Mouse (Mus musculus) heart, postnatal 36 days (tissue): ENCODE data around the gene Fdxr. TPM values are rescaled to one million over a fixed set of nuclear protein-coding genes. Genes with fewer than 3 reads are reported as not detected.

Experiments used
- DNase-seq, 2 experiments: peaks; one replicate each; pipeline ENCODE4 v3.0.0; 2021 to 2022
- intact Hi-C: fragments of 180-260 bp; cut with DNase I; formaldehyde crosslinking; loops from one replicate; pipeline ENCODE4 v1.15.1; 2025
- total RNA-seq, 2 experiments: library from RNA; stranded (reverse); gene quantifications; 2 replicates each; pipeline ENCODE4 v1.2.3; 2021

Fdxr gene
- 1 to 10 TPM; 9.5 to 9.7 TPM for total RNA-seq

DNA sequence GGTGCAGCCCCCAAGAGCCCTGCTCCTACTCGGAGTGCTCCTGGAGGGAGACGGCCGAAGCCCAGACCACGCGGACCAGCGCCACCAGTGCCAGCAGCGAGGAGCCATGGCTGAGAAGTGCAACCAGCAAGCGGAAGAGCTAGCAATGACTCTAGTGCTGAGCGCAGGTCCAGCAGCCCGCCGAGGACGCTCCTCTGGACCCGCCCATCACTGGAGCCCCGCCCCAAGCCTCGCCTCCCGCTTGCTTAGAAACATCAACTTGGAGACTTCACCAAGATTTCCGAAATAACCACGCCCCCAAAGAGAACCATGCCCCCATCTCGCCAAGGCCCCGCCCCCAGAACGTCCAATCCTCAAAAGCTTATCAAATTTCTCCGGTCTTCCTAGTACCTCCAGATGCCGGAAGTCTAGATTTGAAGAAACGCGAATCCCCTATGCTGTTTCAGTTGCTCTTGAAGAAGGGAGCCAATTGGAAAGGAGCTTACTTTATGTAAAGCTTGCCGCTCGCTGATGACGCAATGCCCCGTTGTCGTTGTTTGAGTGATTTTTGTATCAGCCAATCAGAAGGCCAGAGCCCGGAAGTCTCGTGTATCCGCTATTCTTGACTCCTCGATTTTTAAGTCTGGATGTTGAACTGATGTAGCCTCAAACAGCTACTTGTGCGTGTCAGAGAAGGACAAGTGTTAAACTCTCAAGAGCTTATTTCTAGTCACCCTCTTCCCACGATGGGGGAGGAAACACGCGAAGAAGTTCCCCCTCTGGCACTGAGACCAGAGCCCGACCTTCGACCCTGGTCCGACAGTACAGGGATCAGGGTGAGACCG lies at the start of gene Fdxr:
Fdxr (minus strand) TSS at position 271 of the 824 bp plus-strand sequence.
- intact Hi-C loops = no loop called here

DNA sequence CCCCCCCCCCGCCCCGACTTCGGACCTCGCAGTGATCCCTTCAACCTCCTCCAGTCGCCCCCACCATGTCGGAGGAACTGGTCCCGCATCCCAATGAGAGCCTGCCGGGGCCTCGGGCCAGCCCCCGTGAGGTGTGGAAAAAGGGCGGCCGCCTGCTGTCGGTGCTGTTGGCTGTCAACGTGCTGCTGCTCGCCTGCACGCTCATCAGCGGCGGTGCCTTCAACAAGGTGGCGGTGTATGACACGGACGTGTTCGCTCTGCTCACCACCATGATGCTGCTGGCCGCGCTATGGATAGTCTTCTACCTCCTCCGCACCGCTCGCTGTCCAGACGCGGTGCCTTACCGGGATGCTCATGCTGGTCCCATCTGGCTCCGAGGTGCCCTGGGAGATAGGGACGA lies 46.5 kb upstream of the Fdxr start:
- no peak for DNase-seq

More for the DNA sequence above, at the start of gene Fdxr:
- DNase-seq = peak; percentile 96 to 98

DNA sequence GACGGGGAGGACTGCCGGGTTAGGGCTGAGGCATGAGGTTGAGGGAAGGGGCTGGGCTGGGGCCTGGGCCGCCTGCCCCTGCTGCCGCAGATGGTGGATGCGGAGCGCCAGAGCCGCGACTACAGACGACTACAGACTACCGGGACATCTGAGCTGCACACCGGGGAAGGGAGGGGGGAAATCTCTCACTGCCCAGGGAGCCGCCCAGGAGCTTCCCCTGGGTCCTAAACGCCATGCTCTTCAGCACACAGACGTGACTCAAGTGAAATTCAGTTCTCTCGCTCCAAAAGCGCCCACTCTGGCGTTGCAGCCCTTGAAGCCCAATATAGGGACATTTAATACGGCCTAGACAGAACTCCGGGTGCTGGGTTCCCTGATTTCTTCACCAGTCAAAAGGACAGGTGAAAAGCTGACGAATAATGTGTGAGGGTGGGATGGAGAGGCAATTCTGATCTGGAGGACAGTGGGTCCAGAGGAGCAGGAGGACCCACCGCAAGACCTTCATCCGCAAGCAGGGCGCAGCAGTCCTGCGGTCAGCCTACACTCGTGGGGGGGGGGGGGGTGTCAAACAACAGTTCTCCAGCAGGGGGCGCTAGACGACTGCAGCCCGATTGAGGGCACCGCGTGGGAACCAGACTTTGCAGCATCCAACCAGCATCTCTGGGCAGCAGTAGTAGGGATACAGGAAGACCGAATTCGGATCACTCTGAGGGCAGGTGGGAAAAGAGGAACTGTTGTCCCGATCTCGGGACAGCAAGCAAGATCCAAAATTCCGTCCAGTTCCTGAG lies 45.2 kb upstream of the Fdxr start, which contains the start of gene Ush1g:
Ush1g (minus strand) TSS at position 136 of the 788 bp plus-strand sequence.
- intact Hi-C loops = loop anchor here (1.0 kb wide), 1 partner anchor 32 kb away; no protein-coding TSS in a partner anchor
- peak; percentile 57 to 63 for DNase-seq

More for the DNA sequence above, 46.5 kb upstream of the Fdxr start:
- intact Hi-C loops = no loop called here

DNA sequence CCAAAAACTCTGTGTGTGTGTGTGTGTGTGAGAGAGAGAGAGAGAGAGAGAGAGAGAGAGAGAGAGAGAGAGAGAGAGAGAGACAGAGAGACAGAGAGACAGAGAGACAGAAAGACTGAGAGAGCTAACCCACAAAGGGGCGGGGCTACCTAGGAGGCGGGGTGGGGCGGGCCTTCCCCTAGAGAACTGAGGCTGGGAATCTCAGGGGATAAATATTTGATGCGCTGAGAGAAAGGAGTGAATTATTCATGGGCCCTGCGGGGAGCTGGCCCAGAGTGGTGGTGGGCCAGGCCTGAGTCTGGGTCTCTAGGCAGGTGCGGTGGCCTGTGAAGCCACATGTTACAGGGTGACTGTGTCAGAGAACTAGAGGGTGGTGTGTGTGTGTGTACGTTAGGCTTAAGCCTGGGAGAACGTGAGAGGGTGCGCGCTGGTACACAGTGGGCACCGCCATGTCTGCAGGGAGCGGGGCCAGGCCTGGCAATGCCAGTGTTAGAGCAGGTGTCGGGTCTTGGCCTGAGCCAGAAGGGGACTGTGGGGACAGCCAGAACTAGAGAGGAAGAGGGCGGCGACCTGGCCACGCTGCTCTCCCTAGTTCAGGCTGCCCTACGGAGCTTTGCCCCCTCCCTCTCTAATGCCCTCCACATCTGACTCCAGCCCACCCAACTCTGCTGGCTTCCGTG lies 43.0 kb upstream of the Fdxr start:
- DNase-seq = no peak
- intact Hi-C loops = no loop called here

DNA sequence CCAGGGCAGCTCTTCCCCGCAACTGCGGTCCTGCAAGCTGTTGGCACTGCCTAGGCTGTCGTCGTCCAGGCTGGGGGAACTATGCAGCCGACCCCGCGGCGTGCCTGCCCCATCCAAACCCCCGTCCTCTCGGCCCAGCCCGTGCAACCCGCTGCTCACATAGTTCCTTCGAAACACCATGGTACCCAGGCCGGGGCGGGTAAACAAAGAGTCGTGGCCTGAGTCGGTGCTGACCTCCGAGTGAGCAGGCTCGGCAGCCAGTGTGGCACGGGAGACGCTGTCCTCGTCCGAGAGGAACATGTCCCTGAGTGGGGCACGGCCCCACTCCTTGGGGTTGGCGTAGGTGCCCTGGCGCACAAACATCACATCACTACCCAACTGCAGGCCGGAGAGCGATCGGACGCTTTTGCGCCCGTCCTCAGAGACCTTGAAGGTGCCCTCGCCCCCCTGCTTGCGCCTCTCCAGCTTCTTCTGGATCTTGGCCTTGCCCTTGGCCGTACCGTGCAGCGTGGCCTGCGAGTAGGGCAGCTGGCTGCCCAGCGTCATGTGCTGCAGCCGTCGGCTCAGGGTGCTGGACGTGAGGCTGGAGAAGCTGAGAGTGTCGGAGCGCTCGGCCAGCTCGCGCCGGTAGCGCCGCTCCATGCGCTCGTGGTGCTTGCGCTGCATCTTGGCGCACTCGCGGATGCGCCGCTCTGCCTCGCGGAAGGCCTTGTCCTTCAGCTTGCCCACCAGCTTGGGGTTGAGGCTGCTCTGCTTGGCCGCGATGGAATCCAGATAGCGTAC lies 41.6 kb upstream of the Fdxr start:
- intact Hi-C loops = no loop called here

DNA sequence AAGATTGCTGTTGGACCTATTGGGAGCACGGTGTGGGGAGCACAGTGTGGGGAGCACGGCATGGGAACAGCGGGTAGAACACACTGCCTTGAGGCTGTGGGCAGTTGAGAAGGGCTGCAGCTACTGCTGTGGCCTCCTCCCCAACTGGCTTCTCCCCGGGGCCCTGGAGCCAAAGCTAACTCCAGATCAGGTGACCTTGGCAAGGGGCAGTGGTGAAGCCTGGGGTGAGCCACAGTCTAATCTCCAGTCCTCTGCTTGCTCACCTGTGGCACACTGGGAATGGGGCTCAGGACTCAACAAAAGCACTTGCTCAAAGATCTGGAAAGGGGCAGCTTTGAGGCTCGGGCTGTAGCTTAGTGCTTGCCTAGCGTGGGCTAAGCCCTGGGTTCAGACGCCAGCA lies 40.4 kb upstream of the Fdxr start:
- intact Hi-C loops = no loop called here
- DNase-seq = no peak

More for the DNA sequence above, 41.6 kb upstream of the Fdxr start:
- no peak for DNase-seq

DNA sequence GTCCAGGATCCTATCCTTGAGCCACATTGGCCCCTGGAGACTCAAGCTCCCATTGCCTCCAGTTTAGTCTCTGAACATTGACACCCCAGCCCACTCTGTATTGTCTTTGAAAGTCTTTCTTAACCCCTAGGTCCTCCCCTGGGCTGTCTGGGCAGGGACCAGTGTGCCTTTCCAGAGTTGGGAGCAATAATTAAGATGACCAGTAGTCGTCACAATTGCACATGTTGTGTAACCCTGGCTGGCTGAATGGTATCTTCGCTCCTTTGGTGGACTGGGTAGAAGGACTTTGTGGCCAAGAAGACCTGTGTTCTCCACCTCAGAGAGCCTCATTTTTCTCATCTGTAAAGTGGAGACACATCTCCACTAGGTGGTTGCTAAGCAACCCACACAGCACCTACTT lies 37.4 kb upstream of the Fdxr start:
- intact Hi-C loops = no loop called here
- DNase-seq = no peak

DNA sequence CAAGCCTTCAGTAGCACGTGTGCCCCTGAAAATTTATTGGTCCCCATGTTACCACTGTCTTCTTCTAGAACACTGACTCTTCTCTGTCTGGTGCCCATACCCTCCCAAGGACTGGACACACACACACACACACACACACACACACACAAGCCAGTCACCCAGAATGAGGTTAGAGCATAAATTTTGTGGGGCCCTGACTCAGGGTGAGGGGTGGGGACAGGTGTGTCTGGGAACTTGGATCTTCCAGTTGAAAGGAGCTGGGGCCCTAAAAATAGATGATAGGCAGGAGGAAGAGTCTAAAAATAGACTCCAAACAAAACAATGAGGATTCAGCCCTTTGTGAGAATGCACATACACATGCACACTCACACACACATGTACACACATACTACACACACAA lies 31.9 kb upstream of the Fdxr start:
- intact Hi-C loops = no loop called here

DNA sequence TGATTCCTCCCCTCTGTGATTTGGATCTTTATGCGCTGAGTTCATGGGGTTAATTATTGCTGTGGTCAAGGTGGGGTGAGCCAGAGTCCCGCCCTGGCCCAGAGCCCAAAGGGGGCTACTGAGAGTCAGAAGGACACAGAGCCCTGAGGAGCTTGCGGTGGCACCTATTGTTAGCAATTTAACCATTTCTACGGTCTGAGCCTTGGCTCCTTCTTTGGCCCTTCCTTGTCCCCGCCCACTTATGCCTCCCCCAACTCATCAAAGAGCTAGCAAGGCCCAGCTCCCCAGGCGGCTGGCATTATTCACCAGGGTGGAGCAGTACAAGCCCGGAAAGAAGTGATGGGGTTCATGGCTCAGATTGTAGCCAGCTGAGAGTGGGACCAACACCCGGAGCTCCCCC lies 30.0 kb upstream of the Fdxr start, which contains the start of gene Otop2:
Otop2 (plus strand) TSS at position 301 of the 400 bp plus-strand sequence.
- DNase-seq = no peak
- intact Hi-C loops = no loop called here

More for the DNA sequence above, 31.9 kb upstream of the Fdxr start:
- DNase-seq = no peak

DNA sequence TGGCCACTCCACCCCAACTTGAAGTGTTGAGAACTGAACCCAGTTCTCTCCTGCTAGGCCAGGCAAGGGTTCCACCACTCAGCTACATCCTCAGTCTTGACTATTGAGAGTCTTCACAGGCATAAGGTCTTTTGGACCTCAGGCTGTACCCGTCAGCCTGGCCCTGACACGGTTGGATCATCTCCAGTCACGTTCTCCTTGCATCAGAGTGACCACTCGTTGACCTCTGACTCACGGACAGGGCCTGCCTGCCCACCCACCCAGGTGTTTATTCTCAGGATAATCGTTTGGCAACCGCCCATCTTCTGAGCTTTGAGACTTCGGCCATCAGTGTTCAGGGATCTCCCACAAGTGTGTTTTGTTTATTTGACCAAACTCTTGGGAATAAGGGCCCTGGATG lies 26.3 kb upstream of the Fdxr start:
- intact Hi-C loops = no loop called here
- DNase-seq = no peak

DNA sequence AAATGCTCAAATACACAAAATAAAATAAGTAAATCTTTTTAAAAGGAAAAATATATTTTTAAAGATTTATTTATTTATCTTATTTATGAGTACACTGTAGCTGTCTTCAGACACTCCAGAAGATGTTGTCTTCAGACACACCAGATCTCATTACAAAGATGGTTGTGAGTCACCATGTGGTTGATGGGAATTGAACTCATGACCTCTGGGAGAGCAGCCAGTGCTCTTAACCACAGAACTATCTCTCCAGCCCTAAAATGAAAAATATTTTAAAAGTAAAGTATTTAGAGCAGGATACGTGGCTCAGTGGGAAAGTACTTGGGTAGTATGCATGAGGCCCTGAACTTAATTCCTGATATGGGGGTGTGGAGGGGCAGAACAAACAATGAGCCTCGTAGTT lies 24.5 kb upstream of the Fdxr start:
- DNase-seq = no peak
- intact Hi-C loops = no loop called here

DNA sequence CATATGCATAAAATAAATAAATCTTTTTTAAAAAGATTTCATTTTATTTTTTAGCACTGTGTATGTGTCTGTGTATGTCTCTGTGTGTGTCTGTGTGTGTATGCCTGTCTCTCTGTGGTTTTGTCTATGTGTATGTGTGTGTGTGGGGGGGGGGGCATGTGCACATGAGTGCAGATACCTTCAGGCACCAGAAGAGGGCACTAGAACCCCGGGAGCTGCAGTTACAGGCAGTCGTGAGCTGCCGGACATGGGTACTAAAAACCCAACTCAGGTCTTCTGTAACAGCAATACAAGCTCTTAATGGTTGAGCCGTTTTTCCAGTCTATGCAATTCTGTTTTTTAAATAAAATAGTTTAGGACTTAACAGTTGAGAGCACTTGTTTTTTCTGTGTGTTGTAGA lies 23.9 kb upstream of the Fdxr start:
- DNase-seq = no peak
- intact Hi-C loops = no loop called here

DNA sequence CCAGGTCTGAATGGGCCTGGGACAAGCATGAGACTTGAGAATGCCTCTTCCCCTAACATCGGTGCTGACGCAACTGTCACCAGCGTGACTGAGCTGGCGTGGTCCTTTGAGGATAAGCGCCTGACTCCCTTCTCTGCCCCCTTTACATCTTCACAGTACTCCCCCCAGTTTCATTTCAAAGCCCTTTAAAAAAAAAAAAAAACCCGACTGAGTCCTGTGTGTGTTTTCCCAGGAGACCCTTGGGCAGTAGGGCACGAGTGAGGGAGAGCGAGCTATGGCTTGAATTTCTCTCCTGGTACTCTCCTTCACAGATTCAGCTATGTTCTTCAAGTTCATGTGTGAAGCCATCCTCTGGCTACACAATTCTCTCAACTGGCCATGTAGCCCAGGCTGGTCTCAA lies 21.3 kb upstream of the Fdxr start:
- intact Hi-C loops = no loop called here
- no peak for DNase-seq

DNA sequence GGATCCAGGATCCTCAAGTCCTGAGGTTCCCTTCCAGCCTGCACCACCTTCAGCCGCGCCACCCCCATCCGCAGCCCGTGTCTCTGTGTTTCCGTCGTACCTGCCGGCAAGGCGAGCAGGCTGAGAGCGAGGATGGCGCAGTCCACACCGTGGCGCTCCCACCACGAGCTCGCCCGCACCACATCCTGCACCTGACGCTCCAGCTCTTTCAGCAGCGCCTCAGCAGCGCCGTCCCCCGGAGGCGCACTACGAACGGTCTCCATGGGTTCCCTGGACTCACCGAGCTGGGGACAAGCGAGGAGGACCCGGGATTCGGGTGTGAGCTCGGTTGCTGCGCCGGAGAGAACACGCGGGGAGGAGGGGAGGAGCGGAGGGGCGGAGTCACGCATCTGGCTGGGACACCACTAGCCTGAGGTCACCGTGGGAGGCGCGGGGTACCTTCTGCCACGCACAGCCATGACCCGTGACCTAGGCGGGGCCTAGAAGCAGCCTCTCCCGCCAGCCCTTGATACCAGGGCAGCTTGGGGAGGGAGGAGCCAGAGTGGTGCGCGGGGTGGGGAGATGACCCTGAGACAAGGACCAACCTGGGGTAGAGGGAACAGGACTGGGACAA lies 20.5 kb upstream of the Fdxr start, which contains the start of gene Fads6:
Fads6 (minus strand) TSS at position 450 of the 613 bp plus-strand sequence.
- intact Hi-C loops = no loop called here
- peak; percentile 41 to 52 for DNase-seq

DNA sequence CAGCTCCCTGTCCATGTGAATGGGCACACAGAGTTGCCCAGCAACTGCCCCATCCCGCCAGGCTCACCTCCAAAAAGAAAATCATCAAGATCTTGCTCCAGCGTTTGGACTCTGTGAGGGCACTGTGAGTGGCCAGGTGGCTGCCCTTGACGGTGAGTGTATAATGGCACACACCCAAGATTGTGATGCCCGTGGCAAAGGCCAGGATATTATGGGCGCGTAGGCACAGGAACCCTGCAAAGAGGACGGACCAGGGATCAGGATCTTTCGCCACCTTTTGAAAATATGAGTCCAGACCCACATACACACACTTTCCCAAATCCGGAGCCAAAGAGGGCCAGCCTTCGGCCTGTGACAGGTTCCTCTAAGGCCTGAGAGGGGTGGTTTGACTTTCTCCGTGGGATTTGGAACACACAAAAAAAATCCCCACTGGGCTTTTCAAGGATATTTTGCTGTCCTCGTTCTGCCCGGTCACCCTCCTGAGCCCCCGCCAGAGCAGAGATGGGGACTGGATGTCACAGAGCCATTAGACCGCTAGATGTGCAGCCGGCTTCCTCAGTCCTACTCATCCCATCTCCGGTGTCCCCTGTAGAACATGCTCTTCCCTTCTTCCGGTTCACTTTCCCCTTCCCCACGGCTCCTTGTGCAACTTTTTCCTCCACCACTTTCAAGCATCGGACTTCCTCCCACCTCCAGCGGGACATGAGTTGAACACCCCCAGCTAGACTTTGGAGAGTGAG lies 19.8 kb upstream of the Fdxr start:
- no peak for DNase-seq
- intact Hi-C loops = no loop called here

DNA sequence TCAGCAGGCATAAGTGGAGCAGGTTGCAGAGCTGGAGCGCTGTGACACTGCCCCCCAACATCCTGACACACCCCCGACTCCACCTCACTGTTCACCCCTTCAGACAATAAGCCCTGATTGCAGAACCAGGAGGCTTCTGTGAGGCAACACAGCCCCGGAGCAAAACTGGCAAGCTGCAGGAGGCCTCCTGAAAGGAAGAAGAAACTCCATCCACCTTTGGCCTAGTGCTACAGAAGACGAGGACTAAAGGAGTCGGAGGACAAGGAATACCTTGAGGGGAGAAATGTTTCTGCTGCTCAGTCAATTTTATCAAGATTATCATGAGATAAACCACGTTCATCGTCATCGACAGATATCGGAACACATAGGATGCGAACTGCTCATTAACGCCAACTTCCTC lies 19.1 kb upstream of the Fdxr start:
- intact Hi-C loops = no loop called here

DNA sequence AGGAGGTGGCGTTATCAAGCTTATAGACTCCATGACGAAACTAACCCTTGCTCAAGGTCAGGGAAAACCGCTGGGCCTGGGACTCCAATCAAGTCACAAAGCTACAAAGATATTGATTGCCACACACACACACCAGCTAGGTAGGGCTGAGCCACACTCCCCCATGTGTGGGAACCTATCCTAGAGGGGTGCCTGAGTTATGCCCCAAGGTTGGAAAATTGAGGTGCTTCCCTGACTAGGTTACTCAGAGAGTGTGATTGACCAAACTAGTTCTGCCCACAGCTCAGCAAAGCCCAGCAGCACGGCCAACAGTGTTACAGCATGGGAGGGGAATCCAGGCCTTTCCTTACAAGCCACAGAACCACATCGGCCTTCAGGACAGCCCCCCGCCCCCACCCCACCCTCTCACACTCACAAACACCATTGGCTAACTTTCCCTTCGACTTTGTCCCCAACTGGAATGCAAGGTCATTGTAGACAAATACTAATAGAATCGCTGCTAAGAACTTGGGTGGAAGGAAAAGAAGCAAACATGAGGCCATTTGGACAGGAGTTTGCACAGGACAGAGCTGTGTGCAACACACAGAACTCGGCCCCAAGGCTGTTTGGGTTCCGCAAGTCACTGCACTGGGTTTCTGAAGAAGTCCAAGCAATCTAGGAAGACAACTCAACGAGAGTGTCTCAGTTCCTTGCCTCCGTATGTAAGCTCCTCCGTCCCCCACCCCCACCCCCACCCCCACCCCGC lies 16.0 kb upstream of the Fdxr start:
- intact Hi-C loops = no loop called here

More for the DNA sequence above, 19.1 kb upstream of the Fdxr start:
- no peak for DNase-seq

DNA sequence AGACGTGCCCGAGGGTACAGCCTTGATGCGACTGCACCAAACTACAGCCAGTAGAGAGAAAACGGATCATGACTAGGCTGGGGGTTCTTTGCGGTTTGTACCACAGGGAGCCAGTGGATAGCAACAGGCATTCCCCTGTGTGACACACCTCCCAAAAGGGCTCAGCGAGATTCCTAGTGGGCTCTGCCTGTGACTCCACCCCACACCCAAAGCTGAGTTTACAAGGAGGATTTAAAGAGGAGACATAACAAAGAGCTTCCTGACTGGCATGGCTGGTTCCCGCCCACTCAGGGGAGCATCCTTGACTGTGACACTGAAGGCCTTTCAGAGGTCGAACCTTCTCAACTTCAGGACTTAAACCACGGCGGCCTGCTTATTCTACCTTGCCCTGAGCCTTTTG lies 14.7 kb upstream of the Fdxr start:
- no peak for DNase-seq
- intact Hi-C loops = no loop called here

More for the DNA sequence above, 16.0 kb upstream of the Fdxr start:
- no peak for DNase-seq
